Mouse (Mus musculus) liver, embryonic 16.5 days (tissue): ENCODE results near the gene Cmtm1. TPM values are rescaled to one million over a fixed set of nuclear protein-coding genes. Genes with fewer than 3 reads are reported as not detected.
A peak's percentile ranks its signal among the peaks of the same experiment; 100 is the strongest.

Experiments
- ATAC-seq: fragments of 200-750 bp; cut with Nextera tagmentation; 2 replicates; pipeline ENCODE4 v1.8.0; 2017; ENCODE audit warnings: low read depth, mild to moderate bottlenecking, moderate number of reproducible peaks, moderate library complexity
- H3K27ac ChIP-seq: fragments of 300-500 bp; sonication (generic); 2 replicates; pipeline ENCODE4 v1.5.1; 2014; ENCODE audit warnings: mild to moderate bottlenecking, low read length
- H3K27me3 ChIP-seq: fragments of 300-500 bp; sonication (generic); 2 replicates; pipeline ENCODE4 v1.6.1; 2014; ENCODE audit warnings: low read depth, low read length, mixed read lengths; ENCODE audit not compliant: control insufficient read depth, insufficient read depth
- H3K36me3 ChIP-seq: fragments of 300-500 bp; sonication (generic); 2 replicates; pipeline ENCODE4 v1.6.1; 2014; ENCODE audit warnings: mild to moderate bottlenecking; ENCODE audit not compliant: control insufficient read depth, insufficient read depth
- H3K4me1 ChIP-seq: fragments of 300-500 bp; sonication (generic); 2 replicates; pipeline ENCODE4 v1.6.1; 2014; ENCODE audit warnings: low read depth, low read length, mixed read lengths; ENCODE audit not compliant: control insufficient read depth
- H3K4me2 ChIP-seq: fragments of 300-500 bp; sonication (generic); 2 replicates; pipeline ENCODE4 v1.6.1; 2014; ENCODE audit warnings: low read depth, low read length, mixed read lengths
- H3K4me3 ChIP-seq: fragments of 300-500 bp; sonication (generic); 2 replicates; pipeline ENCODE4 v1.5.1; 2014; ENCODE audit warnings: low read depth, mild to moderate bottlenecking, low read length
- H3K9ac ChIP-seq: fragments of 300-500 bp; sonication (generic); 2 replicates; pipeline ENCODE4 v1.6.1; 2014; ENCODE audit warnings: low read depth, low read length
- H3K9me3 ChIP-seq: fragments of 300-500 bp; sonication (generic); replicated peaks from 2 replicates; pipeline ENCODE4 v1.6.1; 2016; ENCODE audit warnings: low read length; ENCODE audit not compliant: control insufficient read depth
- WGBS: fragments of 180-500 bp; shearing (Covaris S2); extraction: QIAGEN DNeasy Blood & Tissue Kit; methylation state at CpG from one replicate; pipeline ENCODE4 v1.1.7; 2014; ENCODE audit not compliant: insufficient replicate concordance; 5-methylcytosine and 5-hydroxymethylcytosine counted together
- polyA plus RNA-seq: library from polyadenylated mRNA; unstranded; fragments of >200 nt; fragmentation: Nextera tagmentation; extraction: Ambion mirVana; gene quantifications from 2 replicates; pipeline ENCODE4 v1.2.1, GENCODE M21; 2015

Cmtm1 gene
- polyA plus RNA-seq, 1 experiment from 2014 or later, result not detected

- Histone ChIP-seq H3K9me3 (no peaks in the 10 kb centered on the region), H3K36me3 (no peaks in the 10 kb centered on the region), H3K4me1 (peaks cover 21% of the 10 kb centered on the region), H3K9ac (peak overlapping the region; percentile 77), H3K4me2 (peak overlapping the region; percentile 97), H3K27me3 (no peaks in the 10 kb centered on the region), H3K4me3 (peak overlapping the region; percentile 81), H3K27ac (peak overlapping the region; percentile 90)
- WGBS, result under 1% methylated on average over 7 of the region's 7 CpGs
- ATAC-seq, result no peak
Measured at GRCm38 (mm10) chr8:104251461-104251860, 58.5 kb downstream of the Cmtm1 start.

DNA sequence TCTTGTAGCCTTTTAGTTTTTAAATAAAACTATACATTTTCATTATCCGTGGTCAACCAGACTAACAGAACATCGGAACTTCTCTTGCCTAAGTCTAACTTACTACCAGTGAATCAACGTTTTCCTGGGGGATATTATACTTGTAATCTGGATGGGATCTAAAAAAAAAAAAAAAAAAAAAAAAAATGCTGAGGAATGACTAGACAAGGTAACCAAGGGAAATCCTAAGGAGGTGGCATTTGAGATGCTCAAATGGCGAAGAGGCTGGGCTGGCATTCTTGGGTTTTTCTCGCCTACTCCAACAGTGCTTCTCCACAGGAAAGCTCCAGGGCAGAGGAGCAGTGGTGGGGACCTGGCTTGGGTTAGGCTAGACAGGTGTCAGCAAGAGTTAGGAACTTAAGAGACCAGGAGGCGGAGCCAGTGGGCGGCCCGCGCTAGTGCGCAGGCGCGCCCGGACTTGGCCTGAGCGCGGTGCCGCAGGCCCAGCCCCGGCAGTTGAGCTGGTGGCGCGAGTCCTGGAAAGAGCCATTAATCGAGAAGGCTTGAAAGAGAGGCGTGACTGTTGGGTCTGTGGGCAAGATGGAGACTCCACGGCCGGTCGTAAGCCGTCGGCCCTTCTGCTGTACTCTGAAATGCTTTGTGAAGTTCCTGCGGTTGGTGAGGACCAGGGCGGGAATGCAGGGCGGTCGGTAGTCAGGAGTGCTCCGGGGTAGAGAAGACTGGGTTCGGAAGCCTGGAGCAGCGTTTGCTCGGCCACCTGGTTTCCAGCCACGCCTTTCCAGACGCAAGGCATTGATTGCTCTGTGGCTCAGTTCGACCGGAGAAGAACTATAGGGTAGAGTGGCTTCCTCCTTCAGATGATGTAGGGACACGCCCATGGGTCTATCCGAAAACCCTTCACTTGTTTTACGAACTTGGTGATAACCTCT, 59.2 kb downstream of the Cmtm1 start, which contains the start of gene Cklf:
Gene Cklf, plus strand, starts transcription at position 423 of the 929 bp plus-strand sequence.
- Histone ChIP-seq H3K9ac (peak within 1 kb of the TSS; percentile 77), H3K27me3 (no peaks in the 10 kb centered on the region), H3K27ac (peak within 1 kb of the TSS; percentile 90), H3K4me3 (peak within 1 kb of the TSS; percentile 81), H3K4me1 (peaks cover 21% of the 10 kb centered on the region), H3K9me3 (no peaks in the 10 kb centered on the region), H3K36me3 (no peaks in the 10 kb centered on the region), H3K4me2 (peak within 1 kb of the TSS; percentile 97)
- ATAC-seq, result peak; percentile 83
- WGBS, result 4% methylated on average over 41 of the region's 41 CpGs

GRCm38 (mm10) chr8:104249442-104249996, 60.4 kb downstream of the Cmtm1 start:
- no peaks in the 10 kb centered on the region for H3K36me3 ChIP-seq
- no peaks in the 10 kb centered on the region for H3K27me3 ChIP-seq
- no peak for ATAC-seq
- peaks cover 21% of the 10 kb centered on the region for H3K4me1 ChIP-seq
- no peak overlapping the region for H3K4me3 ChIP-seq
- H3K4me2 ChIP-seq, result no peak overlapping the region
- WGBS, result 71% methylated on average over 7 of the region's 7 CpGs
- no peak overlapping the region for H3K27ac ChIP-seq
- no peak overlapping the region for H3K9ac ChIP-seq
- no peaks in the 10 kb centered on the region for H3K9me3 ChIP-seq

DNA sequence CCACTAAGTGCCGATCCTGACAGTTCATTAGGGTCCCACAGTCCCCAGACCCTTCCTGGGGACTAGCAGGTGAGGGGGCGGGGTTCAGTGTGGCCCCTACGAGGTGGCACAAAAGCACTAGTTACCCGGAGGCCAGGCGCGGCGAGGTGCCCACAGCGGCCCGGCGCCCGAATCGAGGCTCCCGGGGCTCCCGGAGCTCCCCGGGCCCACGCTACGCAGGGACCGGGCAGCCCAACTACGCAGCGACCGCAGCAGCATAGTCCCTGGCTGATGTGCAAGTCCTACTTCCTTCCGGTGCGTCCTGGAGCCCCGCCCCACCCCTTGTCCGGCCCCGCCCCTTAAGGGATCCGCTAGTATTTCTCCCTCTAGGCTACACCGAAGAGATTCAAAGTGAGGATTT, 61.7 kb downstream of the Cmtm1 start, which contains the start of gene Tk2:
Gene Tk2, minus strand, starts transcription at position 283 of the 400 bp plus-strand sequence.
- H3K9me3 ChIP-seq, result no peaks in the 10 kb centered on the region
- peak within 1 kb of the TSS; percentile 80 for H3K9ac ChIP-seq
- peak within 1 kb of the TSS; percentile 81 for H3K27ac ChIP-seq
- H3K4me1 ChIP-seq, result peaks cover 21% of the 10 kb centered on the region
- peak within 1 kb of the TSS; percentile 90 for H3K4me3 ChIP-seq
- ATAC-seq, result peak; percentile 83
- H3K4me2 ChIP-seq, result peak within 1 kb of the TSS; percentile 94
- under 1% methylated on average over 28 of the region's 28 CpGs for WGBS
- H3K36me3 ChIP-seq, result no peaks in the 10 kb centered on the region
- no peaks in the 10 kb centered on the region for H3K27me3 ChIP-seq

GRCm38 (mm10) chr8:104247908-104248275, 62.1 kb downstream of the Cmtm1 start:
- 3% methylated on average over 11 of the region's 11 CpGs for WGBS
- Histone ChIP-seq H3K4me3 (peak overlapping the region; percentile 90), H3K4me1 (peaks cover 21% of the 10 kb centered on the region), H3K9me3 (no peaks in the 10 kb centered on the region), H3K36me3 (no peaks in the 10 kb centered on the region), H3K4me2 (peak overlapping the region; percentile 94), H3K27ac (peak overlapping the region; percentile 81), H3K9ac (peak overlapping the region; percentile 80), H3K27me3 (no peaks in the 10 kb centered on the region)
- ATAC-seq, result no peak

DNA sequence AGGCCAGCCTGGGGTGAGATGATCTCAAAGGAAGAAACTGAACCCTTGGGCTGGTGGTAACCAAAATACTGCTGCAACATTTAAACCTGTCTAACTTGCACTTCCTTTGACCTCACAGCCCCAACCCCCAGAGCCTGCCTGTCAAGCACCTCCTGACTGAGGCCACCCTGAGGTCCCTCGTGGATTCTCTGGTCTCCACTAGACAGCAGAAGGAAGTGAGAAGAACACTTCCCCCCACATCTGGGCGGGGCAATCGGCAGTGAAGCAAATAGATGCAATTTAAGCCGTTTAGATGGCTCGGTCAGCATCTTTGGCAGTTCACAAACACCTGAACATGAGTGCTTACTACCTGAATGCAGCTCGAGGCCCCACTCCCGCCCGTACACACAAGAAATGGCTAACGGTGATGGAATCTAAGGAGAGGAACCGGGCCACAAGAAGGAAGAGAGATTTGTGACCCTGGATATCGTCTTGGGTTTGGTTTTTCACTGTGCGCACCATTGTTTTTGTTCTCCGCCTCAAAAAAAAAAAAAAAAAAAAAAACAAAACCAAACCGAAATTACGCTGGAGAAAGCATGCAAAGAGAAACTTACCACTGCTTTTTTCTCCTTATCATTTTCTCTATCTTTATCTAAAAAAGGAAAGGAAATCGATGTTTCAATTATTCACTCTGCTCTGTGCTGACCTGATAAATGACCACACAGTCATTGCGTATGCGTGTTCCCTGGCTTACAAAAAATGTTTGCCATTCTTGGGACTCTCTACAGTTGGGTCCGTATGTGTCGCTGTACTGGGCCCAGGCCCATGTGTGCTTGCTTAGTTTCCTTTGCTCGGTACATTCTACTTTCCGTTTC, 62.7 kb downstream of the Cmtm1 start:
- Histone ChIP-seq H3K36me3 (no peaks in the 10 kb centered on the region), H3K27me3 (no peaks in the 10 kb centered on the region), H3K27ac (peak overlapping the region; percentile 81), H3K4me1 (peaks cover 21% of the 10 kb centered on the region), H3K4me2 (peak overlapping the region; percentile 94), H3K9ac (peak overlapping the region; percentile 80), H3K9me3 (no peaks in the 10 kb centered on the region), H3K4me3 (peak overlapping the region; percentile 90)
- 29% methylated on average over 22 of the region's 22 CpGs for WGBS
- no peak for ATAC-seq

DNA sequence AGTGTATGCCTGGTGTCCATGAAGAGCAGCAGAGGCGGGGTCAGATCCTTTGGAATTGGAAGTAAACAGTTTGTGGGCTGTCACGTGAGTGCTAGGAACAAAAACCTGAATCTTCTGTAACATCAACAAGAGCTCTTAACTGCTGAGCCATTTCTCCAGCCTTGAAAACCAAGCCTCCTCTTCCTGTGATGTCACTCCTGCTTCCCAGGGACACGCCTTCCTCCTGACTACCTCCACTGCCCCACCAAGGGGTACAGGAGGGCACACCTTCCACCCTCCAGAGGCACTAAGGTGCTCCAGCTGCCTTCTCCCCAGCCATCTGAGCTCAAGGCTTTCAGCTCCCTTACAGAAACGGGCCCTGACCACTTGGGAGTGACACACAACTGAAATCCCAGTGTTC, 63.3 kb downstream of the Cmtm1 start:
- no peaks in the 10 kb centered on the region for H3K27me3 ChIP-seq
- no peak for ATAC-seq
- no peak overlapping the region for H3K4me3 ChIP-seq
- no peaks in the 10 kb centered on the region for H3K36me3 ChIP-seq
- peak overlapping the region; percentile 71 for H3K27ac ChIP-seq
- H3K9ac ChIP-seq, result no peak overlapping the region
- H3K4me1 ChIP-seq, result peaks cover 19% of the 10 kb centered on the region
- WGBS, result 59% methylated on average over 4 of the region's 4 CpGs
- H3K9me3 ChIP-seq, result no peaks in the 10 kb centered on the region
- no peak overlapping the region for H3K4me2 ChIP-seq
